Mouse (Mus musculus) limb, embryonic 15.5 days (tissue): ENCODE data around the gene Tec. TPM values are rescaled to one million over a fixed set of nuclear protein-coding genes. Genes with fewer than 3 reads are reported as not detected.

Source experiments
- ATAC-seq: fragments of 200-750 bp; cut with Nextera tagmentation; 2 replicates; pipeline ENCODE4 v1.8.0; 2017; ENCODE audit warnings: low read depth, moderate TSS enrichment; ENCODE audit not compliant: insufficient number of reproducible peaks, low FRiP score, low TSS enrichment
- H3K27ac ChIP-seq: fragments of 300-500 bp; sonication (generic); 2 replicates; pipeline ENCODE4 v1.5.1; 2015; ENCODE audit warnings: moderate library complexity, mild to moderate bottlenecking, inconsistent platforms
- H3K27me3 ChIP-seq: fragments of 300-500 bp; sonication (generic); 2 replicates; pipeline ENCODE4 v1.6.1; 2015; ENCODE audit warnings: inconsistent platforms
- H3K36me3 ChIP-seq: fragments of 300-500 bp; sonication (generic); 2 replicates; pipeline ENCODE4 v1.6.1; 2015; ENCODE audit warnings: inconsistent platforms
- H3K4me1 ChIP-seq: fragments of 300-500 bp; sonication (generic); 2 replicates; pipeline ENCODE4 v1.6.1; 2015; ENCODE audit warnings: inconsistent platforms
- H3K4me2 ChIP-seq: fragments of 300-500 bp; sonication (generic); 2 replicates; pipeline ENCODE4 v1.6.1; 2015; ENCODE audit warnings: mild to moderate bottlenecking, inconsistent platforms
- H3K4me3 ChIP-seq: fragments of 300-500 bp; sonication (generic); 2 replicates; pipeline ENCODE4 v1.5.1; 2015; ENCODE audit warnings: mild to moderate bottlenecking, inconsistent platforms
- H3K9ac ChIP-seq: fragments of 300-500 bp; sonication (generic); 2 replicates; pipeline ENCODE4 v1.6.1; 2015; ENCODE audit warnings: inconsistent platforms
- H3K9me3 ChIP-seq: fragments of 300-500 bp; sonication (generic); 2 replicates; pipeline ENCODE4 v1.6.1; 2016; ENCODE audit warnings: inconsistent platforms
- WGBS: fragments of 180-500 bp; shearing (Covaris S2); methylation state at CpG from one replicate; pipeline ENCODE4 v1.1.7; 2015; 5-methylcytosine and 5-hydroxymethylcytosine counted together
- polyA plus RNA-seq: library from polyadenylated mRNA; unstranded; fragments of >200 nt; fragmentation: Nextera tagmentation; extraction: Ambion mirVana; gene quantifications from 2 replicates; pipeline ENCODE4 v1.2.1, GENCODE M21; 2015

The Tec gene
- 12.9 and 13.2 TPM in 2 replicates for polyA plus RNA-seq

DNA sequence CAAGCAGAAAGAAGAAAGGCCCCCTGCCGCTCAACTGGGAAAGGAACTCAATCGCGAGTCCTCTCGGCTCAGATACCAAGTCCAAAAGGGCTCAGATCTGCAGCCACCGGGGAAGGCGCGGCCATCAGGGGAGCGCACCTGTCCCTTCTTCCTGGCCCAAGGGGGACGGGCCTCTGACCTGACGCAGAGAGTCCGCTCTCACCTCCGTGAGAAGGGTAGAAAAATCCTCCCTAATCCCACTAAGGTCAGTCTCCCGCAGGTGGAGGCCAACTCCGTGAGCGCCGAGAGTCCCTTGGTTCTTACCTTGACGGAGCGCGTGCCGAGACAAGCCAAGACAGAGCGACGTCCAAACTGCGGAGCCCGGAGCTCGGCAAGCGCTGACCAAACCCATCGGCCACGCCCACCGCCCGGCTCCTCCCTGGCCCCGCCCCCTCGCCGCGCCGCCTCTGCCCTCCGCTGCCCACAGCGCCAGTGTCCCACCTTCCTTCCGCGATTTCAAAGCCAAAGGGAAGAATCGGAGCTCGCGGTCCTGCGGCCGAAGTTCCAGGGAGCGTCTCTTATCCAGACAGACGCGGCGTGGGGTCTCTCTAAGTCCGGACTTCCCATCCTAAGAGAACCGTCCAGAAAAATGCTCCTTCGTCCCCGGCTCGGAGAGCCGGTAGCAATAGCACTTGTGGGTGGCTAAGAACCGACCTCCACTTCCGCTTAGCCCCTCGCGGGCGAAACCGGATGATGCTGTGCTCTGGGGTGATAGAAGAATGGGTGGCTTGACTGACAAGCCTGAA lies at the start of gene Tec:
TSS of gene Tec (minus strand) at position 393 of the 785 bp plus-strand sequence.
- Histone ChIP-seq H3K27ac (0 out of 2 replicates have a peak within 1 kb of the TSS, but pooled peaks have one; percentile 43), H3K4me2 (peak within 1 kb of the TSS; percentile 95), H3K9ac (peak within 1 kb of the TSS; percentile 47), H3K9me3 (no peaks in the 10 kb centered on the region), H3K36me3 (no peaks in the 10 kb centered on the region), H3K27me3 (peaks cover 12% of the 10 kb centered on the region; the same call in 1 of the 2 replicates), H3K4me1 (peaks cover 16% of the 10 kb centered on the region), H3K4me3 (peak within 1 kb of the TSS; percentile 61)
- ATAC-seq, result peak; percentile 83
- under 1% methylated on average over 60 of the region's 60 CpGs for WGBS

DNA sequence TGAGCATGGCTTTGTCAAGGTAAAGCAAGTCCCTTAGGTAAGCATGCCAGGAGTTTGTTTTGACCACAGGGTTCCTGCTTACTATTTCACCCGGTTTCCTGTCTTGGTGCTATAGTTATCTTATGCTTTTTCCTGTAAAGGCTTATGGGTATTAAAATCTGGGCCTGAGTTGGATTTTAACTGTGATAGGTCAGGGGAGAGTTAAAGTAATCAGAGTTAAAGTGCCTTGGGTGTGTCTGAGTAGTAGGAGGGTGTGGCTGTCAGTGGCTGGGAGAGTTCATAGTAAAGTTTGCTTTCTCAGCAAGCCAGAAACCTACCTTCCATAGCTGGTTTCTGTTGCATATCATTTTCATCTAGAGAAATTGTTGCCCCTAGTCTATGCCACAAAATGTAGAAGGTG lies 48.6 kb upstream of the Tec start:
- Histone ChIP-seq H3K4me1 (peaks cover 25% of the 10 kb centered on the region), H3K27ac (no peak overlapping the region), H3K9me3 (no peaks in the 10 kb centered on the region), H3K4me2 (no peak overlapping the region; the same call in 1 of the 2 replicates), H3K4me3 (no peak overlapping the region), H3K36me3 (no peaks in the 10 kb centered on the region), H3K9ac (no peak overlapping the region), H3K27me3 (no peaks in the 10 kb centered on the region)
- no peak for ATAC-seq
- 43% methylated on average over 1 of the region's 1 CpGs for WGBS

DNA sequence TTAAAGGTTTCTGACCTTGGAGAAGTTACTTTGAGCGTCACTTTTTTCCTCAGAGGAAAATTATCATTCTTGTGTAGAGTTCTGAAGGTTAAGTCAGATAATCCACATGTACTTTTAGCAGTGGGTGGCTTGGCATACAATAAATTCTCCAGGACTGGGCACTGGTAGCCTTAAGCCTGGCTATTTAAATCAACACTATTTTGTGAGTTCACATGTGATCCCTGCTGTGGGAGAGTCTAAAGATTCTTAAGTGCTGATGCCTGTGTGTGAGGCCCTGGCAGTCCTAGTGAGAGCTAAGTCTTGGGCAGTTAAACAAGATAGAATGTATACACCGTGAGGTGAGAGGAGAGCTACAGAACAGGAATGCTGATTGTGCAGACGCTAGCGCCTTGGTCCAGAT lies 47.8 kb upstream of the Tec start:
- Histone ChIP-seq H3K4me2 (peak overlapping the region; percentile 66), H3K36me3 (no peaks in the 10 kb centered on the region), H3K27me3 (no peaks in the 10 kb centered on the region), H3K9ac (0 out of 2 replicates have a peak overlapping the region, but pooled peaks have one; percentile 10), H3K4me3 (peak overlapping the region; percentile 68), H3K4me1 (peaks cover 25% of the 10 kb centered on the region), H3K9me3 (no peaks in the 10 kb centered on the region), H3K27ac (peak overlapping the region; percentile 40)
- ATAC-seq, result no peak
- 34% methylated on average over 4 of the region's 4 CpGs for WGBS

DNA sequence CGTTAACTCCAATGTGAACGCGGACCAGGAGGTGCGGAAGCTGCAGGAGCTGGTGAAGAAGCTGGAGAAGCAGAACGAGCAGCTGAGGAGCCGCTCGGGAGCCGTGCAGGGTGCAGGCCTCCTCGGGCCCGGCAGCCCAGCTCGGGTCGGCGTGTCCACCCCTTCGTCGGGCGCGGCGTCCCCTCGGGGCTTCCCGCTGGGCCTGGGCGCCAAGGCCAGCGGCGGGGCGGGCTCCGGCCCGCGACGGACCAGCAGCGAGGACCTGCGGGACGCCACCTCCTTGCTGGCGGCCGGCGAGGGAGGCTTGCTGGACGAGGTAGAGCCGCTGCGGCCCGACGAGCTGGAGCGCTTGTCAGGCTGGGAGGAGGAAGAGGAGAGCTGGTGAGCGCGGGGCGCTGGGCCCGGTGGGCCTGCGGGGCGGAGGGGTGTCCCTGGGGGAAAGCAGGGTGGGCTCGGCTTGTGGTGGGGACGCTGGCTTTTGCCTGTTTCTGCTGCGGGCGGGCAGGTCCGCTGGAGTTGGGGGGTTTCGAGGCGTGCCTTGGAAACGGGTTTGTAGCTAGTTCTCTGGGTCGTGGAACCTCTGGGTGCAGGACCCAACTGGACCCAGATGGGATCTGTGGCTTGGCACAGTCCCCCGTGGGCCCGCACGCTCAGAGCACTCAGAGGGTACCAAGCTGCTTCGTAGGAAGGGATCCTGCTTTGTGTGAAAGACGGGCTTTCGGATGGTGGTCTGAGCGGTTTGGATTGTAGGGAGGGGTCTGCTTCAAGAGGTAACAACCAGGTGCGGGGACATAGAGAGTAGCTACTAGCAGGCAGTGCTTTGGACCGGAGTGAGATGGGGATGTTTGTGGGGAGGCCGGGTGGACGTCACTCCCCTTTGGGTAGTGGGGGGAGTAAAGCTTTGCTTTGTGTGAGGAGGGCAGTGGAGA lies 46.6 kb upstream of the Tec start:
- peaks cover 25% of the 10 kb centered on the region for H3K4me1 ChIP-seq
- H3K27me3 ChIP-seq, result no peaks in the 10 kb centered on the region
- H3K9ac ChIP-seq, result peak overlapping the region; percentile 90
- ATAC-seq, result peak; percentile 42; the same call in 1 of the 2 replicates
- H3K4me2 ChIP-seq, result peak overlapping the region; percentile 66
- H3K36me3 ChIP-seq, result no peaks in the 10 kb centered on the region
- under 1% methylated on average over 66 of the region's 66 CpGs for WGBS
- peak overlapping the region; percentile 98 for H3K27ac ChIP-seq
- H3K4me3 ChIP-seq, result peak overlapping the region; percentile 68
- H3K9me3 ChIP-seq, result no peaks in the 10 kb centered on the region

DNA sequence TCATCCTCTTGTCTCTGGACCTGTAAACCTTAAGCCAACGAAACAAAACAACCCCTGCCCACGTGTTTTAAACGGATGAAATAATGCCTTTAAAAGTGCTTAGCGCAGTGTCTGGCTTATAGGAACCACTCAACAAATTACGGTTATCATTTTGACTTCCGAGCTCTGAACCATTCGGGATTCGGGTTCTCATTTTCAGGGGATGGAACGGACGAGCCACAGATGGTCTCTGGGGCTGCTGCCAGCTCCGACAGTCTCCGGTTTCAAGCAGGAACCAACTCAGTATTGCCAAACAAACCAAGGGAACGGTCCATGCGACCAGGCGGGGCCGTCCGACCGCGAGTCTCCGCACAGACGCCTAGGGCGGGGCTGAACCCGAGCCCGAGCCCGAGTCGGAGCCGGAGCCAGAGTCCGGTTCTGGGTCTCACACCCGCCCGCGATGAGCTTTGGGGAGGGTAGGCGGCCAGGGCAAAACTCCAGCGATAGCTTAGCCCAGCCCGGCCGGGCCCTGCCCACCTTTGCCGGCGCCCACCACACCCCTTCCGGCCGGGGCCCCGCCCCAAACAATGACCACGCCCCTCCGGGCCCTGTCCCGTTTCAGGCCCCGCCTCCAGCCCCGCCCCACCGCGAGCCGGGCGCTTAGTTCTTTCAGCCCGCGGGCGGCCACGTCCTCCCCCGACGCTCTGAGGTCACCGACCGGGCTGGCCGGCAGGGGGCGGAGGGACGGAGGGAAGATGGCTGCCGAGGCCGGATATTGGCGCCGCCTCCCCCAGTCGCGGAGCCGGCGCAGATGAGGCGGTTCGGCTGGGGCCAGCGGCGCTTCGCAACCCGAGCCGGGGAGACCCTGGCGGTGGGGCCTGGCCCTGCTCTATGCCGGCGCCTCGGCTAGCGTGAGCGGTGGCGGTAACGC lies 45.6 kb upstream of the Tec start, which contains the start of gene Slain2:
TSS of gene Slain2 (plus strand) at position 657 of the 910 bp plus-strand sequence.
- no peaks in the 10 kb centered on the region for H3K9me3 ChIP-seq
- H3K9ac ChIP-seq, result peak within 1 kb of the TSS; percentile 90
- peak within 1 kb of the TSS; percentile 98 for H3K27ac ChIP-seq
- under 1% methylated on average over 83 of the region's 83 CpGs for WGBS
- no peaks in the 10 kb centered on the region for H3K36me3 ChIP-seq
- ATAC-seq, result peak; percentile 94
- H3K4me3 ChIP-seq, result peak within 1 kb of the TSS; percentile 68
- H3K4me1 ChIP-seq, result peaks cover 25% of the 10 kb centered on the region
- peak within 1 kb of the TSS; percentile 66 for H3K4me2 ChIP-seq
- no peaks in the 10 kb centered on the region for H3K27me3 ChIP-seq

DNA sequence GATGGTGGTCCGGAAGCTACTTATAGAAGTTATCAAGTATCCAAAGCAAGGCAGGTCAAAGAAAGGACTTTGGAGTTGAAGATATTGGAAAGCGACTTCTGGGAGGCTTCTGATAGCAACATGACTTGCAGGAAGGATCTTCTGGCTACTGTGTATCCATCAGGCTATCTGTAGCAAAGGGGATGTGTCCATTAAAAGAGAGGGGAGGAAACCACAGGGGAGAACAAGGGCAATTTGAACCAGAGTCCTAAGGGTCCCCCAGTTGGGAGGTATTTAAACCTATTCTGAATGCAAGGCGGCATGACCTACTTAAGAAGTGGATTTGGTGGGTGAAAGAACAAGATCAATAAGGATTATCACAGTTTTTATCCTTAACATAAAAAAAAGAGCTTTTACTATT lies 43.0 kb upstream of the Tec start:
- 88% methylated on average over 3 of the region's 3 CpGs for WGBS
- Histone ChIP-seq H3K9ac (no peak overlapping the region), H3K27me3 (no peaks in the 10 kb centered on the region), H3K4me1 (peaks cover 14% of the 10 kb centered on the region), H3K36me3 (no peaks in the 10 kb centered on the region), H3K4me2 (no peak overlapping the region), H3K9me3 (no peaks in the 10 kb centered on the region), H3K27ac (no peak overlapping the region), H3K4me3 (no peak overlapping the region)
- no peak for ATAC-seq

DNA sequence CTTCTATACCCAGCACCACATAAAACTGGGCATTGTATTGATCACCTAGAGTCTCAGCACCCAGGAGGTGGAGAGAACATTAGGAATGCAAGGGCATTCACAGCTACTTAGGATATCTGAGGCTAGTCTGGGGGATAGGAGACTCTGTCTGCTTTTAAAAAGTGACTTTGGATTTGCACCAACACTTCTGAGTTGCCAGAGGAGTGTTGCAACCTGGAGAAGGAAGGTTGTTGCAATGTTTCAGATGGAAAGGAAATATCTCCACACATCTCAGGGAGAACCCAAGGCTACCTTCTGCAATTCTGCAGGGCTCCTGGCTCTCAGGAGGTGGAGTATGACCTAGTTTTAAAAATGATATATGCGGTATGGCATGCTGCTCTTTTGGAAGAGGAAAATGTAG lies 42.1 kb upstream of the Tec start:
- H3K4me3 ChIP-seq, result no peak overlapping the region
- H3K36me3 ChIP-seq, result no peaks in the 10 kb centered on the region
- H3K27ac ChIP-seq, result peak overlapping the region; percentile 59
- H3K27me3 ChIP-seq, result no peaks in the 10 kb centered on the region
- no peaks in the 10 kb centered on the region for H3K9me3 ChIP-seq
- 73% methylated on average over 1 of the region's 1 CpGs for WGBS
- peaks cover 8% of the 10 kb centered on the region; the same call in 1 of the 2 replicates for H3K4me1 ChIP-seq
- no peak for ATAC-seq
- no peak overlapping the region for H3K4me2 ChIP-seq
- H3K9ac ChIP-seq, result no peak overlapping the region

DNA sequence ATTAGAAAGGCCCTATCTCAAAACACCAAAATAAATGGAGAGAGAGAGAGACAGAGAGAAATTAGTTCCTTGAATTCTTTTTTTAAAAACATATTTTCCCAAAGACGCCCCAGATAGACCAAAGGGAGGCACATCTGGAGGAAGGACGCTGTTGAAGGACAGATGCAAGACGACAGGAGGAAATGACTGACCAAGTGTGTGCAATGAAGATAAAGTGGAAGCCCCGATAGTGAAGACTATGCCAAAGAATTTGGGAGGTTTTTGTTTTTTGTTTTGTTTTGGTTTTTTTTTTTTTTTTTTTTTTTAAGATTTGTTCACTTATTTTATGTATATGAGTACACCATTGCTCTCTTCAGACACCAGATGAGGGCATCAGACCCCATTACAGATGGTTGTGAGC lies 41.1 kb upstream of the Tec start:
- 79% methylated on average over 4 of the region's 4 CpGs for WGBS
- Histone ChIP-seq H3K9me3 (no peaks in the 10 kb centered on the region), H3K9ac (no peak overlapping the region), H3K36me3 (no peaks in the 10 kb centered on the region), H3K4me3 (no peak overlapping the region), H3K4me2 (no peak overlapping the region), H3K27me3 (no peaks in the 10 kb centered on the region), H3K4me1 (peaks cover 8% of the 10 kb centered on the region; the same call in 1 of the 2 replicates), H3K27ac (no peak overlapping the region)
- no peak for ATAC-seq

DNA sequence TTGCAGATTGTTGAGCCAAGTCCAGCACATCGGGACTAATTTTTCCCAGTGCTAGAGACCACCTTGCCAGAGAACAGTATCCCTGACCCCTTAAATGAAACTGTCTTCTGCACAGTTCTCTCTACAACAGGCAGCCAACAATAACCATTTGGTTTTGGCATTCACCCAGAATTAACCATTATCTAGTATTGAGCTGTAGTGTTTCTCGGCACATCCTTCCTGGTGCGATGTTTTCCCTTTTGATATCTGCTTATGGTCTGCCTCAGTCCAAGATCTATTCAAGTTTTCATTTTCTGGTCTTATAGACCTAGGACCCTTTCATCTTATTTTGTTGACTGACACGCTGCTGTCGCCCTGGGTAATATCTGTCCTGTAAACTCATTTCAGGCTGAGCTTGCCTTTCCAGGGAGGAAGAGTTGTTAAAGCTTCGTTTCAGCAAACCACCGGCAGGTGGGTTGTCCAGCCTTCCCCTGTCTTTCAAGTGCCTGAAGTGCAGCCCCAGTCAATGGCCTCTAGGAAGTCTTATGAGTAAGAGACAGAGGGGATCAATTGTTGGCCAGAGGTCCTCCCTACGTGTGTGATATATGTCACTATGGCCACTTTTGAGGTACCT lies 40.1 kb upstream of the Tec start:
- WGBS, result 81% methylated on average over 8 of the region's 8 CpGs
- no peaks in the 10 kb centered on the region for H3K36me3 ChIP-seq
- no peak overlapping the region for H3K27ac ChIP-seq
- H3K9ac ChIP-seq, result no peak overlapping the region
- H3K4me3 ChIP-seq, result no peak overlapping the region
- no peak overlapping the region for H3K4me2 ChIP-seq
- no peaks in the 10 kb centered on the region for H3K27me3 ChIP-seq
- H3K4me1 ChIP-seq, result peaks cover 7% of the 10 kb centered on the region; the same call in 1 of the 2 replicates
- ATAC-seq, result no peak
- no peaks in the 10 kb centered on the region for H3K9me3 ChIP-seq

DNA sequence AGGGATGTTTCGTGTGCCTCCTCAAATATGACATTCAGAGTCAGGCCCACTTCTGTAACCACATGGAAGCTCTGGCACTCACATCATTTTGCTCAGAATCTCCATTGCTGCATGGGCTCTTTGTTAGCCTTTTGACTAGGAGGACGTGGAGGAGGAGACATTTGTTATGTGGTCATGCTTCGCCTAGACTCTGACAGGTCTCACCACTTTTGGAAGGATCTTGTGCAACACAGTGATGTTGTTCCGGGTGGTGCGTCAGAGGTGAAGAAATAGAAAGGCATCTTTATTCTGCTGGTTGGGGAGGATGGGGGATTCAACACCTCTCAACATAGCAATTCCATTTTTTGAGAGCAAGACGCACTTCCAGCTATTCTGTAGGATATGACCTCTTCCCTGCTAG lies 39.1 kb upstream of the Tec start:
- Histone ChIP-seq H3K27ac (no peak overlapping the region), H3K4me2 (no peak overlapping the region), H3K4me1 (no peaks in the 10 kb centered on the region; the same call in 1 of the 2 replicates), H3K9ac (no peak overlapping the region), H3K36me3 (no peaks in the 10 kb centered on the region), H3K4me3 (no peak overlapping the region), H3K27me3 (no peaks in the 10 kb centered on the region), H3K9me3 (no peaks in the 10 kb centered on the region)
- no peak for ATAC-seq
- WGBS, result 85% methylated on average over 6 of the region's 6 CpGs
